Mouse (Mus musculus): ENCODE results near the gene Dusp10. TPM values are rescaled to one million over a fixed set of nuclear protein-coding genes. Genes with fewer than 3 reads are reported as not detected.

The Dusp10 gene
- polyA plus RNA-seq, 1 experiment from 2014 or later = 9.7 TPM

DNA sequence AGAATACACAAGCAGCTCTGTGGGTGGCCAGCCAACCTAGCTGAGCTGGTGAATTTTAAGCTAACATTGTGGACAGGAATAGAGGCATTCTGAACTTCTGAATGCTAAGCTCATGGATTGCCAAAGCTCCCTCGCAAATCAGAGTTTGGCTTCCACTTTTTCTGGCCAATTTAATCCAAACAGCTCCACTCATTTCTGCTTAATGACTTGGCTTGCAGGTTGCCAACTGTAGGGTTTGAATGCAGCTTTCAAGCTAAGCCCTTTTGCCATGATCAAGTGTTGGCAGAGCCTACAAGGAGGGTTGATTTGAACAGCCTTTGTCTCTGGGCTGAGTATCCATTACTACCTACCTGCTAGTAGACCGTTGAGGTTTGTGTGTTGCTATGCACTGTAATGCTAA is 10.6 kb upstream of the Dusp10 start:
- ATAC-seq (ENCODE audit: insufficient number of reproducible peaks, insufficient read depth, low FRiP score, low read depth) = no peak
- Histone ChIP-seq H3K4me3 (ENCODE audit: control insufficient read depth in 1 of 2, insufficient read depth in 1 of 2, low read depth in 1 of 2, low read length in 2 of 2) (no peak overlapping the region), H3K9me3 (ENCODE audit: control insufficient read depth, low read length) (0 out of 2 replicates have a peak, but pooled peaks cover 3% of the 10 kb centered on the region), H3K27ac (replicated peaks in 1 of 2; ENCODE audit: control insufficient read depth in 1 of 2, insufficient read depth in 1 of 2, low read depth in 2 of 2, low read length in 2 of 2) (no peak overlapping the region), H3K4me2 (ENCODE audit: low read length) (no peak overlapping the region), H3K9ac (ENCODE audit: low read length) (no peak overlapping the region), H3K4me1 (ENCODE audit: control insufficient read depth in 2 of 2, insufficient read depth in 2 of 2, low read length in 2 of 2) (no peaks in the 10 kb centered on the region), H3K27me3 (ENCODE audit: control insufficient read depth, insufficient read depth, low read length) (no peaks in the 10 kb centered on the region), H3K36me3 (ENCODE audit: control insufficient read depth, insufficient read depth, low read length) (no peaks in the 10 kb centered on the region)
- 81% methylated on average over 2 of the region's 2 CpGs for WGBS

DNA sequence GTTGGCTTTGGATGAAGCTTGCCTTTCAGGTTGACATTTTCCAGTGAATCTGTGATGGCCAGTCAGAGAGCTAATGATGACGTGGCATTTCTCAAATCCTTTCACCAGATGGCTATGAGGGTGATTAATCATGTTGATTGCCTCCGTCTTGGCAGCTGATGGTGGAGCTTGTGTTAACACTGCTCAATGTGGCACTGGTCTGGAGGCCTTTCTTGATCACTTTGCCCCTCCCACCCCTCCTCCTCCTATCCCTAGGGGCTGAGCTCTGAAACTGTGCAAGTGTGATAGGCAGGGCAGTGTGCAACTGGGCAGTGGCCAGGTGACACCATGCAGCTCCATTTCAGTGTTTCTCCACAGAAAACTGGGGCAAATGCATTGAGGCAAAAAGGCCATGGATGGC is 8.8 kb upstream of the Dusp10 start:
- H3K4me1 ChIP-seq (ENCODE audit: control insufficient read depth in 2 of 2, insufficient read depth in 2 of 2, low read length in 2 of 2) = no peaks in the 10 kb centered on the region
- ATAC-seq (ENCODE audit: insufficient number of reproducible peaks, insufficient read depth, low FRiP score, low read depth) = no peak
- H3K27me3 ChIP-seq (ENCODE audit: control insufficient read depth, insufficient read depth, low read length) = no peaks in the 10 kb centered on the region
- no peaks in the 10 kb centered on the region for H3K36me3 ChIP-seq (ENCODE audit: control insufficient read depth, insufficient read depth, low read length)
- H3K9ac ChIP-seq (ENCODE audit: low read length) = no peak overlapping the region
- 59% methylated on average over 2 of the region's 2 CpGs for WGBS
- no peak overlapping the region for H3K4me3 ChIP-seq (ENCODE audit: control insufficient read depth in 1 of 2, insufficient read depth in 1 of 2, low read depth in 1 of 2, low read length in 2 of 2)
- no peak overlapping the region for H3K4me2 ChIP-seq (ENCODE audit: low read length)
- H3K9me3 ChIP-seq (ENCODE audit: control insufficient read depth, low read length) = 0 out of 2 replicates have a peak, but pooled peaks cover 3% of the 10 kb centered on the region
- H3K27ac ChIP-seq (replicated peaks in 1 of 2; ENCODE audit: control insufficient read depth in 1 of 2, insufficient read depth in 1 of 2, low read depth in 2 of 2, low read length in 2 of 2) = no peak overlapping the region

DNA sequence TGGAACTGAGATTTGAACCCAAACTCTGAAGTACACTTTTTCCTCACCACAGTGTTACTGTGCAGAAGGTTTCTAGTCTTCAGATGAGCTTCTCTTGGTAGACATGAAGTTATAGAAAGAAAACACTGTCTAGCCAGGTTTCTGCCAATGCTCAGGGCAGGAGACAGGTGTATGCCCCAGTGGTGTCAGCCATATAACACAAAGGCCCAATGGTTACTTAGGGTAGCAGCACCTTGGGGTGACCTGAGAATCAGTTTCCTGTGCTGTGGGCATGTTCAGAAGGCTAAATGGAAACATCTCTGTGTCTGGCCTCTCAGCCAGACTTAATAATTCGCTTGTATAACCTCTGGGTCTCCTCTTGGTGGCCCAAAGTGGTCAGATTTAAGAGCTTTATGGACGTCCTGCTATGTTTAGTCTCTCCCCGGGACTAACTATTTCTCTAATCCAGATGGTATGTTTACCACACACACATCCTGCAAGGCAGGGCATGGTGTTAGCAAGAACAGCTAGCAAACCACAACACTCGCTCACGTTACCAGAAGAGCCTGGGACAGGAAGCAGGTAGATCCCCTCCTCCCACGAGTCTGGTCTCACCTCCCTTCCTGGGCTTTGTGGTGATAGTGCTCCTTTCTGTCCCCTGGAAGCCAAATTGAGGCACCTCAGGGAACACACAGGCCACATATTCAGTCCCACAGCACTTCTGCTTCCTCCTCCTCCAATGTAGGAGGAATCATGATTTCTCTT is 7.6 kb upstream of the Dusp10 start:
- Histone ChIP-seq H3K36me3 (ENCODE audit: control insufficient read depth, insufficient read depth, low read length) (no peaks in the 10 kb centered on the region), H3K4me1 (ENCODE audit: control insufficient read depth in 2 of 2, insufficient read depth in 2 of 2, low read length in 2 of 2) (no peaks in the 10 kb centered on the region), H3K9me3 (ENCODE audit: control insufficient read depth, low read length) (no peaks in the 10 kb centered on the region), H3K27ac (replicated peaks in 1 of 2; ENCODE audit: control insufficient read depth in 1 of 2, insufficient read depth in 1 of 2, low read depth in 2 of 2, low read length in 2 of 2) (no peak overlapping the region), H3K4me2 (ENCODE audit: low read length) (no peak overlapping the region), H3K27me3 (ENCODE audit: control insufficient read depth, insufficient read depth, low read length) (no peaks in the 10 kb centered on the region), H3K9ac (ENCODE audit: low read length) (no peak overlapping the region), H3K4me3 (ENCODE audit: control insufficient read depth in 1 of 2, insufficient read depth in 1 of 2, low read depth in 1 of 2, low read length in 2 of 2) (no peak overlapping the region)
- WGBS = 62% methylated on average over 6 of the region's 6 CpGs
- ATAC-seq (ENCODE audit: insufficient number of reproducible peaks, insufficient read depth, low FRiP score, low read depth) = no peak

DNA sequence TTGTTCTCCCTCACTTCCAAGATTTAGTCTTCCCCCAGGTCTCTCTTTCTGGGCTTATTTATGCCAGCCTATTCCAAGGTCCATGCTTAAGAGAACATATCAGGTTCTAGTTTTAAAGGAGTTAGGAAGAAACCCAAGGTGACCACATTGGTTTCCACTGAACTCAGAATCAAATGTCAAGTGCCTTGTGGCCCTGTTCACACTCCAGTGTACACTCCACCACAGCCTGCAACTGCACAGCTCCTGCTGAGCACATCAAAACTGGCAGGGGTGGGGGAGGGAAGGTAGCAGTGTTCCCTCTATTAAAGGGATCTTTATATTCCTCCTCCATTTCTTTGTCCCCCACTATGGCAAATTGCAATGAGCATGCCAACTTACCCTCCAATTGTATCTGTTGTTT is 7.0 kb upstream of the Dusp10 start:
- Histone ChIP-seq H3K4me3 (ENCODE audit: control insufficient read depth in 1 of 2, insufficient read depth in 1 of 2, low read depth in 1 of 2, low read length in 2 of 2) (no peak overlapping the region), H3K27me3 (ENCODE audit: control insufficient read depth, insufficient read depth, low read length) (no peaks in the 10 kb centered on the region), H3K36me3 (ENCODE audit: control insufficient read depth, insufficient read depth, low read length) (no peaks in the 10 kb centered on the region), H3K4me2 (ENCODE audit: low read length) (no peak overlapping the region), H3K4me1 (ENCODE audit: control insufficient read depth in 2 of 2, insufficient read depth in 2 of 2, low read length in 2 of 2) (no peaks in the 10 kb centered on the region), H3K9ac (ENCODE audit: low read length) (no peak overlapping the region), H3K27ac (replicated peaks in 1 of 2; ENCODE audit: control insufficient read depth in 1 of 2, insufficient read depth in 1 of 2, low read depth in 2 of 2, low read length in 2 of 2) (no peak overlapping the region), H3K9me3 (ENCODE audit: control insufficient read depth, low read length) (no peaks in the 10 kb centered on the region)
- no peak for ATAC-seq (ENCODE audit: insufficient number of reproducible peaks, insufficient read depth, low FRiP score, low read depth)

DNA sequence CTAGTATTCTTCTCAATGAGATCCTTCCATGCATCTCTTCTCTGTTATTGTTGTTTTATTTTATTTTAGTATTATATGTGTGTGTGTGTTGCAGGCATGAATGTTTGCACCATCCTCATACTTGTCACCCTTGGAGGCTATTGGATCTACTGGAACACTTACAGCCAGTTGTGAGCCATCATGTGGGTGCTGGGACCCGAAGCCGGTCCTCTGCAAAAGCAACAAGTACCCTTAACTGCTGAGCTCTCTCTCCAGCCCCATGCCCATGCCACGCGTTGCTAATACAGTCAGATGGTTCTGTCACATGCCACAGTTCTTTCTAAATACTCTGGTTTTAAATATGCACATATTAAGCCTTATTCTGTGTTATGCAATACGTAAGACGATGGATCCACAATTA is 1.8 kb upstream of the Dusp10 start:
- Histone ChIP-seq H3K4me2 (ENCODE audit: low read length) (no peak overlapping the region), H3K4me1 (ENCODE audit: control insufficient read depth in 2 of 2, insufficient read depth in 2 of 2, low read length in 2 of 2) (no peaks in the 10 kb centered on the region), H3K27me3 (ENCODE audit: control insufficient read depth, insufficient read depth, low read length) (no peaks in the 10 kb centered on the region), H3K9me3 (ENCODE audit: control insufficient read depth, low read length) (no peaks in the 10 kb centered on the region), H3K4me3 (ENCODE audit: control insufficient read depth in 1 of 2, insufficient read depth in 1 of 2, low read depth in 1 of 2, low read length in 2 of 2) (no peak overlapping the region), H3K9ac (ENCODE audit: low read length) (no peak overlapping the region), H3K27ac (replicated peaks in 1 of 2; ENCODE audit: control insufficient read depth in 1 of 2, insufficient read depth in 1 of 2, low read depth in 2 of 2, low read length in 2 of 2) (no peak overlapping the region), H3K36me3 (ENCODE audit: control insufficient read depth, insufficient read depth, low read length) (no peaks in the 10 kb centered on the region)
- no peak for ATAC-seq (ENCODE audit: insufficient number of reproducible peaks, insufficient read depth, low FRiP score, low read depth)
- 95% methylated on average over 6 of the region's 6 CpGs for WGBS

DNA sequence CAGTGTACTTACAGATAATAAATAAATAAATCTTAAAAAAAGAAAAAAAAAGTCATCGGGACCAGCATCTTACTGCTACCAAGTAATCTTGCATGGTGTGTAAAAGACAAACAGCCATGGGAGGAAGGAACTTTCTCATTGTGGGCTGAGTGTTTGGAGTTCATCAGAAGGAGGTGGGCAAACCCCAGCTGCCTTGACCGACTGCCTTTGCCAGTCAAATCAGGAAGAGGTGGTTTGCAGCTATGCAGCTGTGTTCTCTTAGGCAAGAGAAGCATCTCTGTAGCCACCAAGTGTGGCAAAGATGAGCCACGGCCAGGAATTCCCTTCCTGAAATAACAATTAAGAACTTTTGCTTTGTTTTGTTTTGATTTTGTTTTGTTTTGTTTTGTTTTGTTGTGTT is 989 bp downstream of the Dusp10 start:
- no peaks in the 10 kb centered on the region for H3K27me3 ChIP-seq (ENCODE audit: control insufficient read depth, insufficient read depth, low read length)
- no peak overlapping the region for H3K4me2 ChIP-seq (ENCODE audit: low read length)
- H3K9me3 ChIP-seq (ENCODE audit: control insufficient read depth, low read length) = no peaks in the 10 kb centered on the region
- no peaks in the 10 kb centered on the region for H3K36me3 ChIP-seq (ENCODE audit: control insufficient read depth, insufficient read depth, low read length)
- no peak overlapping the region for H3K9ac ChIP-seq (ENCODE audit: low read length)
- no peaks in the 10 kb centered on the region for H3K4me1 ChIP-seq (ENCODE audit: control insufficient read depth in 2 of 2, insufficient read depth in 2 of 2, low read length in 2 of 2)
- no peak for ATAC-seq (ENCODE audit: insufficient number of reproducible peaks, insufficient read depth, low FRiP score, low read depth)
- no peak overlapping the region for H3K27ac ChIP-seq (replicated peaks in 1 of 2; ENCODE audit: control insufficient read depth in 1 of 2, insufficient read depth in 1 of 2, low read depth in 2 of 2, low read length in 2 of 2)
- 72% methylated on average over 3 of the region's 3 CpGs for WGBS
- H3K4me3 ChIP-seq (ENCODE audit: control insufficient read depth in 1 of 2, insufficient read depth in 1 of 2, low read depth in 1 of 2, low read length in 2 of 2) = no peak overlapping the region

DNA sequence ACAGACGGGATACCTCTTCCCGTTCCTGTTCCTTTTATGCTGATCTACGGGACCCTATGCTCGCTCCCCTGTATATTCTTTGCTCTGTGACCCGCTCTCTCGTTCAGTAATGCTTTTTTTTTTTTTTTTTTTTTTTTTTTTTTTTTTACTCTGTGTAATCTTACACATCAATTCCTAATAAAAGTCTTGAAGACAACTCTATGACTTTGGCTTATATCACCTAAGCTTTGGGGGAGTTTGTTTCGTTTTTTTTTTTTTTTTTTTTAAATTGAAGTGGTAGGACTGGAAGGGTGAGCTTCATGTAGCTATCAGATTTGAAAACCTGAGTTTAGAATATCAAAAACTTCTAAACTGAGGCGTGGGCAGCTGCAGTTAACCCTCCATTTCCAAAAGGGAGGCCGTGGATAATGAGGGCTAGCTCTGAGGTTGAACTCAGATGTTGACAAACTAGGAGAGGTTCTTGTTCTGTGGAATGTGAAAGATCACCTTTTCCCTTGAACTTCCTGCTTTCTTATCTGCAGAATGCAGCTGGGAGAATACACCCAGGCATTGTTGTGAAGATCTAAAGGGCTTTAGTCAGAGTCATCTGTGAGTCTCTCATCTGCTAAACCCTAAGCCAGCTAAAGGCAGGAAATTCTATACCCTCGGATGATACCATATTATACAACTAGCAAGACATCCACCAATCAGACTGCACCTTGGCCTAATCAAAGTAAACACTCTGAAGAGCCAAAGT is 3.1 kb downstream of the Dusp10 start:
- ATAC-seq (ENCODE audit: insufficient number of reproducible peaks, insufficient read depth, low FRiP score, low read depth) = no peak
- H3K36me3 ChIP-seq (ENCODE audit: control insufficient read depth, insufficient read depth, low read length) = no peaks in the 10 kb centered on the region
- H3K9ac ChIP-seq (ENCODE audit: low read length) = no peak overlapping the region
- H3K9me3 ChIP-seq (ENCODE audit: control insufficient read depth, low read length) = no peaks in the 10 kb centered on the region
- H3K4me3 ChIP-seq (ENCODE audit: control insufficient read depth in 1 of 2, insufficient read depth in 1 of 2, low read depth in 1 of 2, low read length in 2 of 2) = no peak overlapping the region
- 67% methylated on average over 10 of the region's 10 CpGs for WGBS
- H3K4me2 ChIP-seq (ENCODE audit: low read length) = no peak overlapping the region
- H3K27me3 ChIP-seq (ENCODE audit: control insufficient read depth, insufficient read depth, low read length) = no peaks in the 10 kb centered on the region
- no peak overlapping the region for H3K27ac ChIP-seq (replicated peaks in 1 of 2; ENCODE audit: control insufficient read depth in 1 of 2, insufficient read depth in 1 of 2, low read depth in 2 of 2, low read length in 2 of 2)
- peaks cover 4 to 9% of the 10 kb centered on the region in 2 experiments; a peak in 2 of 4 replicates for H3K4me1 ChIP-seq (ENCODE audit: control insufficient read depth in 2 of 2, insufficient read depth in 2 of 2, low read length in 2 of 2)

All from heart, embryonic 14.5 days (tissue).